Mouse (Mus musculus): ENCODE results near the gene BC030870. TPM values are rescaled to one million over a fixed set of nuclear protein-coding genes. Genes with fewer than 3 reads are reported as not detected.
"Not testable (repeated sequence)": the region's sequence is repeated elsewhere in the genome, so short reads cannot be mapped to it uniquely, and the experiment has no call there.

Gene BC030870
- total RNA-seq (2017): not detected in 2 replicates

GRCm38 (mm10) chr8:65129199-65129788, at the start of gene BC030870:
Gene BC030870 (minus strand): TSS chr8:65129563.
- no peak for ATAC-seq (ENCODE audit: extremely low read depth, insufficient number of reproducible peaks, low FRiP score, poor library complexity, severe bottlenecking)

- ATAC-seq (ENCODE audit: extremely low read depth, insufficient number of reproducible peaks, low FRiP score, poor library complexity, severe bottlenecking): no peak
Observed at GRCm38 (mm10) chr8:65174746-65175476, 45.5 kb upstream of the BC030870 start.

- no peak for ATAC-seq (ENCODE audit: extremely low read depth, insufficient number of reproducible peaks, low FRiP score, poor library complexity, severe bottlenecking)
Observed at GRCm38 (mm10) chr8:65169184-65169583, 39.8 kb upstream of the BC030870 start.

- not testable (repeated sequence) for ATAC-seq (ENCODE audit: extremely low read depth, insufficient number of reproducible peaks, low FRiP score, poor library complexity, severe bottlenecking)
Observed at GRCm38 (mm10) chr8:65160676-65161075, 31.3 kb upstream of the BC030870 start.

GRCm38 (mm10) chr8:65159096-65159748, 29.9 kb upstream of the BC030870 start:
- no peak for ATAC-seq (ENCODE audit: extremely low read depth, insufficient number of reproducible peaks, low FRiP score, poor library complexity, severe bottlenecking)

GRCm38 (mm10) chr8:65157901-65158300, 28.5 kb upstream of the BC030870 start:
- ATAC-seq (ENCODE audit: extremely low read depth, insufficient number of reproducible peaks, low FRiP score, poor library complexity, severe bottlenecking): no peak

GRCm38 (mm10) chr8:65138830-65139466, 9.6 kb upstream of the BC030870 start:
- ATAC-seq (ENCODE audit: extremely low read depth, insufficient number of reproducible peaks, low FRiP score, poor library complexity, severe bottlenecking): no peak

- no peak for ATAC-seq (ENCODE audit: extremely low read depth, insufficient number of reproducible peaks, low FRiP score, poor library complexity, severe bottlenecking)
Observed at GRCm38 (mm10) chr8:65126454-65126853, 2.9 kb downstream of the BC030870 start.

GRCm38 (mm10) chr8:65126014-65126413, 3.3 kb downstream of the BC030870 start:
- ATAC-seq (ENCODE audit: extremely low read depth, insufficient number of reproducible peaks, low FRiP score, poor library complexity, severe bottlenecking): no peak

- no peak for ATAC-seq (ENCODE audit: extremely low read depth, insufficient number of reproducible peaks, low FRiP score, poor library complexity, severe bottlenecking)
Observed at GRCm38 (mm10) chr8:65112092-65112491, 17.3 kb downstream of the BC030870 start.

GRCm38 (mm10) chr8:65110285-65110691, 19.1 kb downstream of the BC030870 start:
- ATAC-seq (ENCODE audit: extremely low read depth, insufficient number of reproducible peaks, low FRiP score, poor library complexity, severe bottlenecking): no peak

GRCm38 (mm10) chr8:65108936-65109335, 20.4 kb downstream of the BC030870 start:
- no peak for ATAC-seq (ENCODE audit: extremely low read depth, insufficient number of reproducible peaks, low FRiP score, poor library complexity, severe bottlenecking)

GRCm38 (mm10) chr8:65107936-65108718, 21.2 kb downstream of the BC030870 start:
- no peak for ATAC-seq (ENCODE audit: extremely low read depth, insufficient number of reproducible peaks, low FRiP score, poor library complexity, severe bottlenecking)

- ATAC-seq (ENCODE audit: extremely low read depth, insufficient number of reproducible peaks, low FRiP score, poor library complexity, severe bottlenecking): no peak
Observed at GRCm38 (mm10) chr8:65104041-65104440, 25.3 kb downstream of the BC030870 start.

GRCm38 (mm10) chr8:65103632-65104031, 25.7 kb downstream of the BC030870 start:
- ATAC-seq (ENCODE audit: extremely low read depth, insufficient number of reproducible peaks, low FRiP score, poor library complexity, severe bottlenecking): no peak

- no peak for ATAC-seq (ENCODE audit: extremely low read depth, insufficient number of reproducible peaks, low FRiP score, poor library complexity, severe bottlenecking)
Observed at GRCm38 (mm10) chr8:65099735-65100134, 29.6 kb downstream of the BC030870 start.

- ATAC-seq (ENCODE audit: extremely low read depth, insufficient number of reproducible peaks, low FRiP score, poor library complexity, severe bottlenecking): no peak
Observed at GRCm38 (mm10) chr8:65097760-65098415, 31.5 kb downstream of the BC030870 start.

GRCm38 (mm10) chr8:65089781-65090180, 39.6 kb downstream of the BC030870 start:
- no peak for ATAC-seq (ENCODE audit: extremely low read depth, insufficient number of reproducible peaks, low FRiP score, poor library complexity, severe bottlenecking)

Measured in neutrophil, adult 5-6 weeks (primary cell).